Mouse (Mus musculus): ENCODE measurements around the gene Mast3. TPM values are rescaled to one million over a fixed set of nuclear protein-coding genes. Genes with fewer than 3 reads are reported as not detected.

Gene Mast3
- polyA plus RNA-seq, 1 experiment from 2014 or later = 15.8 TPM

- ATAC-seq (ENCODE audit: low read depth) = no peak
- 0 out of 2 replicates have a peak overlapping the region, but pooled peaks have one; percentile 17 for H3K9ac ChIP-seq
- no peak overlapping the region for H3K4me3 ChIP-seq
- no peak overlapping the region for H3K27ac ChIP-seq (replicated peaks)
- H3K4me2 ChIP-seq = no peak overlapping the region
- peaks cover 18% of the 10 kb centered on the region for H3K4me1 ChIP-seq (replicated peaks)
- 84% methylated on average over 8 of the region's 8 CpGs for WGBS
- 0 out of 2 replicates have a peak, but pooled peaks cover 2% of the 10 kb centered on the region for H3K27me3 ChIP-seq
- H3K36me3 ChIP-seq = 0 out of 2 replicates have a peak, but pooled peaks cover 7% of the 10 kb centered on the region
- H3K9me3 ChIP-seq = no peaks in the 10 kb centered on the region
Measured at GRCm38 (mm10) chr8:70843941-70844340, 39.1 kb upstream of the Mast3 start.

DNA sequence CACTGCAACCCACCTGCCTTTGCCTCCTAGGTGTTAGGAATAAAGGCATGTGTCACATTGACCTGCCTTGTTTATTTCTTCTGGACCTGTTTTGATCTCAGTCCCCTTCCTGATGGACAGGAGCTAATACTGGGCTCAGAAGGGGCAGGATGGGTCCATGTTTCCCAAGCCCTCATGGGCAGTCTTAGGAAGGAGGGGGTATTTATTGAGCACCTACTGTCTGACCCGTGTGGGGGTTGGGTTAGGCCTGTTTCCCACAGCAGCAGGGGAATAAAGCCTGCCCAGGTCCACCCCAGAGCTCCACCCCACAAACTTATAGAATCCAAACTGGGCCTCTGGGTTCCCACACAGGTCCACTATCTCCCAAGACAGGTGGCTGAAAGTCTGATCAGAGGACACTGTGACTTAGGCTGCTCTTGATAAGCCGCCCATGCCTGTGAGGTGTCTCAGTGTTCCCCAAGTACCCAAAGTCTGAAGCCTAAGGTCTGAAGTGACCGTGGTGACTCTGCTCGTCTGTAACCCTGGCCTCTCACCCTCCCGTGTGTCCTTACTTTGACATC is 38.4 kb upstream of the Mast3 start:
- no peak for ATAC-seq (ENCODE audit: low read depth)
- WGBS = 83% methylated on average over 5 of the region's 5 CpGs
- H3K4me2 ChIP-seq = no peak overlapping the region
- 0 out of 2 replicates have a peak, but pooled peaks cover 2% of the 10 kb centered on the region for H3K27me3 ChIP-seq
- no peak overlapping the region for H3K27ac ChIP-seq (replicated peaks)
- H3K36me3 ChIP-seq = 0 out of 2 replicates have a peak, but pooled peaks cover 7% of the 10 kb centered on the region
- H3K4me3 ChIP-seq = no peak overlapping the region
- H3K9ac ChIP-seq = no peak overlapping the region
- peaks cover 25% of the 10 kb centered on the region for H3K4me1 ChIP-seq (replicated peaks)
- H3K9me3 ChIP-seq = no peaks in the 10 kb centered on the region

- 0 out of 2 replicates have a peak, but pooled peaks cover 2% of the 10 kb centered on the region for H3K27me3 ChIP-seq
- no peak overlapping the region for H3K9ac ChIP-seq
- no peak overlapping the region for H3K4me3 ChIP-seq
- H3K4me1 ChIP-seq (replicated peaks) = peaks cover 26% of the 10 kb centered on the region
- no peak overlapping the region for H3K27ac ChIP-seq (replicated peaks)
- ATAC-seq (ENCODE audit: low read depth) = no peak
- H3K36me3 ChIP-seq = 0 out of 2 replicates have a peak, but pooled peaks cover 7% of the 10 kb centered on the region
- no peaks in the 10 kb centered on the region for H3K9me3 ChIP-seq
- 64% methylated on average over 25 of the region's 25 CpGs for WGBS
- no peak overlapping the region for H3K4me2 ChIP-seq
Measured at GRCm38 (mm10) chr8:70842484-70842883, 37.6 kb upstream of the Mast3 start.

DNA sequence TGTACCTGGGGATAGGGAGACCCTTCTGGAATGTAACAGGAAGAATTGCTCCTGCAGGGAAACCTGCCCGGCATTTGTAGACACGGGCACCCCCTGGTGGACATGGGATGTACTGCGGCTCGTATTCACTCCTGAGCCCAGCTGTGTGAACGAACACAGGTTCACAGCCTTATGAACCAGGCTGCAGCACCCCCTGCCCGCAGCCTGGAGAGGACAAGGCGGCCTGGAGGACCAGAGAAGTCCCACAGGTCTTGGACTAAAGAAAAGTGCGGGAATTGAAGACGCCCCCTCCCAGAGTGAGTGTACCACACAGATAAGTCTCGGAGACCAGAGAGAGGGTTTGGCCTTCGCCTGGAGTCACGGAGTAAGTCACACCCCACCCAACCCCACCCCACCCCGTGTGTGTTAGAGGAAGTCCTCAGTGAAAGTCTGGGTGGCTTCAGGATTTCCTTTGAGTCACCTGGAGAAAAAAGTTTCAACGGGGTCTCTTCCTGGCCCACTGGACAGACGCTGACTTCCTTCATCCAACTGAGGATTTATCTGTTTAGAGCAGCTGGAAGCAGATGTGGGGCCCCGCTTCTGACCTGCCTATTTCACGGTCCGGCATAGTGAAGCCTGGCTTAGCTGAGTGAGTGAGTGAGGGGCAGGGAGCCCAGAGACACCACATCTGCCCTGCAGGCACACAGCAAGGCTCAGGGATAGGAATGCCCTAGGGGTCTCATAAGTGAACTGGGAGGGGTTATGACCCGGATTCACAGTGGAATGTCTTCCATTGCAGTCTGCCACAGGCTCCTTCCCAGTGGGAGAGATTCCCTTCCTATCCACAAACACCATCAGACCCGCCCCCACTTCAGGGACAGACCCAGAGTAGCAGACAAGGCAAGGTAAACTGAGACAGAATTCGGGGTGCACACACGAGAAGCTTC is 36.6 kb upstream of the Mast3 start:
- 0 out of 2 replicates have a peak, but pooled peaks cover 2% of the 10 kb centered on the region for H3K27me3 ChIP-seq
- H3K9ac ChIP-seq = 0 out of 2 replicates have a peak overlapping the region, but pooled peaks have one; percentile 34
- 40% methylated on average over 22 of the region's 22 CpGs for WGBS
- H3K36me3 ChIP-seq = peaks cover 11% of the 10 kb centered on the region; the same call in 1 of the 2 replicates
- no peak overlapping the region; the same call in 1 of the 2 replicates for H3K27ac ChIP-seq (replicated peaks)
- H3K9me3 ChIP-seq = no peaks in the 10 kb centered on the region
- H3K4me1 ChIP-seq (replicated peaks) = peaks cover 26% of the 10 kb centered on the region
- H3K4me2 ChIP-seq = no peak overlapping the region
- H3K4me3 ChIP-seq = no peak overlapping the region
- no peak for ATAC-seq (ENCODE audit: low read depth)

DNA sequence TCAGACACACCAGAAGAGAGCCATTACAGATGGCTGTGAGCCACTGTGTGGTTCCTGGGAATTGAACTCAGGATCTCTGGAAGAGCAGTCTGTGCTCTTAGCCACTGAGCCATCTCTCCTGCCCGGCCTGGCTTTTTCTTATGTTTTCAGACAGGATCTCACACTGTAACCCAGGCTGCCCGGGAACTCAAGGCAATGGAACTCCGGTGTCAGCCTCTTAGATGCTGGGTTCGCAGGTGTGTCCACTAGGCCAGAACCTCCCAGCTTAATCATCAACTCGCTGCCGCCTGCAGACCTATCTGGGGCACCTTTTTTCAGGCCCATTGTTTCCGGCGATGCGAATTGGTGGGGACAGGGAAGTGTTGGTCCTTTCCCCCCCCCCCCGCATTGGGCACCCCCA is 35.7 kb upstream of the Mast3 start:
- H3K4me3 ChIP-seq = no peak overlapping the region
- 0 out of 2 replicates have a peak, but pooled peaks cover 2% of the 10 kb centered on the region for H3K27me3 ChIP-seq
- peaks cover 20% of the 10 kb centered on the region for H3K36me3 ChIP-seq
- no peak for ATAC-seq (ENCODE audit: low read depth)
- H3K4me1 ChIP-seq (replicated peaks) = peaks cover 26% of the 10 kb centered on the region
- no peaks in the 10 kb centered on the region for H3K9me3 ChIP-seq
- no peak overlapping the region for H3K9ac ChIP-seq
- WGBS = 61% methylated on average over 10 of the region's 10 CpGs
- H3K27ac ChIP-seq (replicated peaks) = no peak overlapping the region; the same call in 1 of the 2 replicates
- H3K4me2 ChIP-seq = no peak overlapping the region

- H3K27ac ChIP-seq (replicated peaks) = peak within 1 kb of the TSS; percentile 91
Measured at GRCm38 (mm10) chr8:70839408-70840351, 34.8 kb upstream of the Mast3 start, which contains the start of gene Arrdc2. Gene Arrdc2 (minus strand): TSS chr8:70839720.

GRCm38 (mm10) chr8:70838654-70839407 is 34.0 kb upstream of the Mast3 start:
- Histone ChIP-seq H3K9ac (peak overlapping the region; percentile 79), H3K4me2 (peak overlapping the region; percentile 77), H3K36me3 (peaks cover 20% of the 10 kb centered on the region), H3K9me3 (no peaks in the 10 kb centered on the region), H3K4me1 (replicated peaks) (peaks cover 22% of the 10 kb centered on the region), H3K4me3 (peak overlapping the region; percentile 62), H3K27ac (replicated peaks) (peak overlapping the region; percentile 91), H3K27me3 (0 out of 2 replicates have a peak, but pooled peaks cover 2% of the 10 kb centered on the region)
- 2% methylated on average over 65 of the region's 66 CpGs for WGBS
- ATAC-seq (ENCODE audit: low read depth) = peak; percentile 57

More at GRCm38 (mm10) chr8:70839408-70840351, 34.8 kb upstream of the Mast3 start, which contains the start of gene Arrdc2:
- Histone ChIP-seq H3K4me2 (peak within 1 kb of the TSS; percentile 77), H3K9me3 (no peaks in the 10 kb centered on the region), H3K9ac (peak within 1 kb of the TSS; percentile 79), H3K27me3 (0 out of 2 replicates have a peak, but pooled peaks cover 2% of the 10 kb centered on the region), H3K36me3 (peaks cover 24% of the 10 kb centered on the region), H3K4me1 (replicated peaks) (peaks cover 24% of the 10 kb centered on the region), H3K4me3 (peak within 1 kb of the TSS; percentile 62)
- ATAC-seq (ENCODE audit: low read depth) = peak; percentile 97
- WGBS = 2% methylated on average over 55 of the region's 55 CpGs

GRCm38 (mm10) chr8:70836666-70837065 is 31.8 kb upstream of the Mast3 start:
- no peaks in the 10 kb centered on the region for H3K27me3 ChIP-seq
- WGBS = 92% methylated on average over 12 of the region's 12 CpGs
- H3K9me3 ChIP-seq = no peaks in the 10 kb centered on the region
- peaks cover 17% of the 10 kb centered on the region for H3K36me3 ChIP-seq
- no peak overlapping the region for H3K4me2 ChIP-seq
- H3K4me1 ChIP-seq (replicated peaks) = peaks cover 28% of the 10 kb centered on the region
- no peak overlapping the region for H3K4me3 ChIP-seq
- ATAC-seq (ENCODE audit: low read depth) = no peak
- H3K9ac ChIP-seq = no peak overlapping the region
- H3K27ac ChIP-seq (replicated peaks) = no peak overlapping the region

DNA sequence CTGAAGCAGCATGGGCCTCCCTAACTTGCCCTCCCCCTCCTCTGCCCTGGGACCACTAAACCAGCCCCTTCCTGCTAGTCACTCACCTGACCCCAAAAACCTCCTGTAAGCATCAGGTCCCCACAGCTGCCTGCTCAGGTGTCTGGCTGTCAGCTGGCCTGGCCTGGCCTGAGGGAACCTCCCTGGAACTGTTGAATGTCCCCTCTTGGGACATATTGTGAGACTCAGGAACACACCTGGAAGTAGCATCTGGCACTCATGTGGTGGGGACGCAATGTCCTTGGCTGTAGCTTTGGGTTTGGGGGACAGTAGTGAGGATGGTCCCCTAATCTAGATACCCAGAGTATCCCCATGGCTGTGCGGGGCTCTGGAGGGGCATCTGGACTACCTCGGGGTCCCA is 29.2 kb upstream of the Mast3 start:
- no peaks in the 10 kb centered on the region for H3K9me3 ChIP-seq
- no peak overlapping the region for H3K27ac ChIP-seq (replicated peaks)
- no peaks in the 10 kb centered on the region for H3K27me3 ChIP-seq
- peaks cover 14% of the 10 kb centered on the region for H3K4me1 ChIP-seq (replicated peaks)
- no peak overlapping the region for H3K4me3 ChIP-seq
- no peak for ATAC-seq (ENCODE audit: low read depth)
- no peak overlapping the region for H3K4me2 ChIP-seq
- 89% methylated on average over 3 of the region's 3 CpGs for WGBS
- peaks cover 17% of the 10 kb centered on the region for H3K36me3 ChIP-seq
- H3K9ac ChIP-seq = no peak overlapping the region

DNA sequence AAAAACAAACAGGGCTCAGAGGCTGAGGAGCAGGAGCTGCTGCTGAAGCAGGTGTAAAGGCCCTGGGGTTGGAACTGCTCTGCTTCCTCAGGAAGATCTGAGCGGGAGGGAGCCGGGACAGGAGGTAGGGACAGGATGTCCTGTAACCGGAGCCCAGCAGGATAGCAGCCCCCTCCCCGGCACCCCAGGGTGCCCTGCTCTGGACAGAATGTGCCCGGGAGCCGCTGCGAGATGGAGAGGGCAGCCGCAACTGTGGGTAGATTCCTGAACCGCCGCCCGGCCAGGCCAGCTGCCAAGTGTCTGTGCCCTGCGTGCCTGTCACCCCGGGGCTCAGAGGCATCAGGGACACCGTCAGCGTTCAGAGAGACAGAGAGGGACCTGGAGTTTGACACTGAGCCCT is 28.7 kb upstream of the Mast3 start:
- Histone ChIP-seq H3K27me3 (no peaks in the 10 kb centered on the region), H3K9ac (no peak overlapping the region), H3K27ac (replicated peaks) (no peak overlapping the region), H3K36me3 (peaks cover 17% of the 10 kb centered on the region), H3K4me2 (no peak overlapping the region), H3K4me1 (replicated peaks) (peaks cover 8% of the 10 kb centered on the region), H3K4me3 (no peak overlapping the region), H3K9me3 (no peaks in the 10 kb centered on the region)
- no peak for ATAC-seq (ENCODE audit: low read depth)
- 45% methylated on average over 15 of the region's 15 CpGs for whole genome bisulfite sequencing

All from neural tube, embryonic 13.5 days (tissue).